Mouse (Mus musculus): ENCODE results near the gene Tent4b.

The Tent4b gene

DNA sequence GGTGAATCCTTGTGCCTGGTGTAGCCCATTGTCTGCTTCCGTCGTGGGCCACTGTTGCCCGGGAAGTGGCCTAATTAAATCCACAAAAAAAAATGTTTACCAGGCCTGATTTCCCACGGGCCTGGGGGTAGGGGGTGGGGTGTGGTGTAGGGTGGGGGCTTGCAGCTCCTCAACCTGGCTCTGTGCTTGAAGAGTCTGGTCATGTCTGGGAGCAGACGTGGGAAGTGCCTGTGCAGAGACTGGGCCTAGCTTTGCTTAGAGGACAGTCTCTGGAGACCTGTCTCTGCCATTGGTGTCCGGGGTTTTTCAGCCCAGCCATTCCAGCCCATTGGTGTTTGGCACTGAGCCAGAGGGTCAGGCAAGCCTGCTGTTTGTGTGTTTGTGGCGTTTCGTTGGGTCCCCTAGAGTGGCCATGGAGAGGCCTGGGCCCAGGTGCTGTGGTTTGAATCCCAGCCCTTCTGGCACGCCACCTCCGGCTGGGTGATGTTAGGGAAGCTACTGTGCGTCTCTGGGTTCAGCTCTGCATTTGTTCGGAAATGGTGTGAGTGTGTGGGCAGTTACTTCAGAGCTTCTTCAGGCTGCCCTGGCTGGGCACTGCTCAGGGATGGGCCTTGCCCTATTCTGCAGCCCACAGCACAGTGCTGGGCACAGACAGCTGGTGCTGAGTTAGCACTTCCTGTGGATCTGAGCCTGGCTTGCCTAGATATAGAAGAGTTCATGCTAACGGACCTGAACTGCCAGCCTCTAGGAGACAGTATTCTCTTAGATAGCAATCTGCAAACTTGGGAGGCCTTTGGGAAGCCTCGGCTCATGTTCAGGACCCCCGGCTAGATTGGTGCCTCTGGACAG lies 102.8 kb downstream of the Tent4b start:
- DNase-seq (ENCODE audit: low read depth, low spot score) = no peak

DNA sequence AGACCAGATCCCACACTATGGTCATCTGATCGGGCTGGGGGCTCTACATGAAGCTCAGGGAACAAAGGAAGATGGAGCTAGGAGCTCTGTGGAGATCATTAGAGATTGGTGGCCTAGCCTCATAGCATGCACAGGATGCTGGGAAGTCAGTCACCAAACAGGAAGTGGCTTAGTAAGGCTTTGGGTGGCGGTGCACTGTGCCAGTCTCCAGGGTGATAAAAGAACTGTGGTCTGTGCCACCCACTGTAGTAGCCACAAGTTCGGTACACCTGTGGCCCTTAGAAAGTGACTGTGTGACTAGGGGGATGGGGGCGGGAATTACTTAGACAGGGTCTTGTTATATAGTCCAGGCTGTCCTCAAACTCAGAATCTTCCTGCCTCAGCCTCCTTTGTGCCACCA lies 106.8 kb downstream of the Tent4b start:
- DNase-seq (ENCODE audit: low read depth, low spot score) = no peak

DNA sequence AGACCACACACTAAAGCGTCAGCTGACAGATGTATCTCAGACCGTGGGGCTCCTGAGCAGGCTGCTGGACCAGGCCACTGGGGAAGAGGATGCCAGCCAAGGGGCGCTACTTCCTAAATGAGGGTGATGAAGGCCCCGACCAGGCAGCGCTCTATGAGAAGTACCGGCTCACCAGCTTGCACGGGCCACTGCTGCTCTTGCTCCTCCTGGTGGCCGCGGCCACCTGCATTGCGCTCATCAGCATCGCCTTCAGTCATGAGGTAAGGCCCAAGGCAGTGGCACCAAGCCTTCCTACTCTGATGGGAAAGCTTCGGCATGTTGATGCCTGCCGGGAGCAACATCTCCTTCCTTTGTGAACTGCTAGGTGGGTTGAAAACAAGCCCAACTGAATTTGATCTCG lies 107.5 kb downstream of the Tent4b start:
- peak; percentile 63 for DNase-seq (ENCODE audit: low read depth, low spot score)

DNA sequence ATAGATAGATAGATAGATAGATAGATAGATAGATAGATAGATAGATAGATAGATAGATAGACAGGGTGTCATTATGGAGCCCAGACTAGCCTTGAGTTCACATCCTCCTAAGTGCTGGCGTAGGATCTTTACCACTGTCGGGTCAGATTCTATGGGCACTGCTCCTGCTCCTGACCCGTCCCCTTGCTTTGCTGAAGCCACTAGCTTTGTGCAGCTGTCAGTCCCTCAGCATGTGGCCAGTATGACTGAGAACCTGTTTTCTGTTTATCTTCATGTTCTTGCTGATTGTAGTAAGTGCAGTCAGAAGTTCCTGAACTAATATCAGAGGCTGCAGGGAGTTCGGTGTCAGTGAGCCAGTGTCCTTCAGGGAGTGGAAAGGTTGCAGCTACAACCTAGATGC lies 108.7 kb downstream of the Tent4b start:
- no peak for DNase-seq (ENCODE audit: low read depth, low spot score)
